Mouse (Mus musculus): Measurements from ENCODE around the gene Pou2f2.

GRCm38 (mm10) chr7:25213099-25213498, 33.6 kb upstream of the Pou2f2 start:
- TF ChIP-seq MEF2A (IDR thresholded peaks at IDR 0.05; ENCODE audit: borderline replicate concordance, low read depth, low read length) (no peak), POLR2A (IDR thresholded peaks at IDR 0.05; ENCODE audit: low read depth, low read length) (no peak), RCOR1 (conservative IDR thresholded peaks at IDR 0.05; ENCODE audit: low read depth, low read length) (no peak), CTCF (conservative IDR thresholded peaks at IDR 0.05 in 1 of 2, IDR thresholded peaks at IDR 0.05 in 1 of 2; ENCODE audit: low read depth in 2 of 2, low read length in 2 of 2) (no peak), CHD1 (IDR thresholded peaks at IDR 0.05; ENCODE audit: low read depth, low read length) (no peak), NRF1 (IDR thresholded peaks at IDR 0.05; ENCODE audit: low read depth, low read length) (no peak), USF1 (IDR thresholded peaks at IDR 0.05; ENCODE audit: low read depth, low read length) (no peak), UBTF (IDR thresholded peaks at IDR 0.05; ENCODE audit: low read depth, low read length) (no peak), E2F4 (IDR thresholded peaks at IDR 0.05; ENCODE audit: insufficient replicate concordance, low read depth, low read length) (no peak), EP300 (IDR thresholded peaks at IDR 0.05; ENCODE audit: low read length) (no peak), TCF12 (IDR thresholded peaks at IDR 0.05; ENCODE audit: low read depth, low read length) (no peak), GABPA (IDR thresholded peaks at IDR 0.05; ENCODE audit: insufficient replicate concordance, low read depth, low read length) (no peak), MAZ (IDR thresholded peaks at IDR 0.05; ENCODE audit: low read depth, low read length) (no peak), MAX (IDR thresholded peaks at IDR 0.05; ENCODE audit: low read length) (no peak)
